21 mouse cellular contexts compared by ENCODE assay signal in genomic region chr17:71746114-71746513, GRCm38 (mm10). TPM values are rescaled to one million over a fixed set of nuclear protein-coding genes. Genes with fewer than 3 reads are reported as not detected.
DNase-seq lines count a peak whose midpoint lies in the region; ATAC-seq and TF ChIP-seq lines count a peak whose summit lies in the region.
"Had no signal": no experiment of that assay in that cellular context is flagged by ENCODE, and none has a peak within 500 bp of the region (broad histone marks: within the 10 kb centered on the region; RNA-seq: fewer than 3 reads in every experiment).

No protein-coding gene starts in this region.

- no peaks in the 10 kb centered on the region for H3K9me3 ChIP-seq in hindbrain, postnatal 0 days (ENCODE audit: low read length)
- H3K9me3 ChIP-seq in hindbrain, embryonic 11.5 days (ENCODE audit: control insufficient read depth, low read length): no peaks in the 10 kb centered on the region
- no peaks in the 10 kb centered on the region for H3K9me3 ChIP-seq in neural tube, embryonic 13.5 days
- H3K9me3 ChIP-seq: forebrain, embryonic 12.5 days; limb, embryonic 15.5 days; midbrain, embryonic 13.5 days had no signal

- H3K27ac ChIP-seq in hindbrain, postnatal 0 days: no peak overlapping the region
- no peak overlapping the region for H3K27ac ChIP-seq in hindbrain, embryonic 11.5 days (ENCODE audit: low read depth, low read length)
- peak overlapping the region; percentile 6; the same call in 1 of the 2 replicates for H3K27ac ChIP-seq in neural tube, embryonic 13.5 days (replicated peaks)
- H3K27ac ChIP-seq: heart, adult 2 months; kidney, postnatal 0 days; limb, embryonic 15.5 days; midbrain, embryonic 13.5 days; stomach, postnatal 0 days had no signal

- H3K4me1 ChIP-seq in hindbrain, postnatal 0 days (ENCODE audit: insufficient read depth, low read length): peaks cover 13% of the 10 kb centered on the region; the same call in 1 of the 2 replicates
- no peaks in the 10 kb centered on the region for H3K4me1 ChIP-seq in hindbrain, embryonic 11.5 days (replicated peaks; ENCODE audit: control insufficient read depth, insufficient read depth, low read length)
- peaks cover 22% of the 10 kb centered on the region for H3K4me1 ChIP-seq in neural tube, embryonic 13.5 days (replicated peaks)
- H3K4me1 ChIP-seq: limb, embryonic 15.5 days; midbrain, embryonic 13.5 days had no signal

- peak; percentile 38 for DNase-seq in hindbrain, postnatal 0 days (ENCODE audit: low spot score)
- DNase-seq in hindbrain, embryonic 11.5 days (ENCODE audit: low spot score): no peak
- peak; percentile 35 for DNase-seq in cerebellum, adult 11 months
- peak; percentile 33 for DNase-seq in cerebellum, adult 8-10 months
- DNase-seq in testis, postnatal 14 days (ENCODE audit: low spot score): no peak
- DNase-seq: gastrocnemius, postnatal 14 days; heart, adult 2 months; kidney, adult 11 months; right cerebral cortex, adult 18-20 months; thymus, postnatal 14 days had no signal

- ATAC-seq in hindbrain, postnatal 0 days: peak; percentile 57; the same call in 1 of the 2 replicates
- ATAC-seq in hindbrain, embryonic 11.5 days (ENCODE audit: low FRiP score): no peak
- peak; percentile 53; the same call in 1 of the 2 replicates for ATAC-seq in neural tube, embryonic 13.5 days (ENCODE audit: low read depth)
- no peak for ATAC-seq in erythroblast, adult 5-6 weeks (replicated peaks; ENCODE audit: low FRiP score, poor library complexity, severe bottlenecking)
- ATAC-seq: lung, postnatal 0 days; midbrain, embryonic 13.5 days had no signal

- no peaks in the 10 kb centered on the region for H3K27me3 ChIP-seq in hindbrain, postnatal 0 days (ENCODE audit: insufficient read depth, low read length)
- H3K27me3 ChIP-seq in hindbrain, embryonic 11.5 days (ENCODE audit: control insufficient read depth, insufficient read depth, low read length): no peaks in the 10 kb centered on the region
- H3K27me3 ChIP-seq in neural tube, embryonic 13.5 days: no peaks in the 10 kb centered on the region
- H3K27me3 ChIP-seq: forebrain, embryonic 12.5 days; limb, embryonic 15.5 days; midbrain, embryonic 13.5 days had no signal

- no peak overlapping the region for H3K4me2 ChIP-seq in hindbrain, postnatal 0 days (ENCODE audit: low read depth, low read length)
- no peak overlapping the region for H3K4me2 ChIP-seq in hindbrain, embryonic 11.5 days (replicated peaks; ENCODE audit: low read depth, low read length)
- H3K4me2 ChIP-seq in neural tube, embryonic 13.5 days: no peak overlapping the region
- H3K4me2 ChIP-seq: forebrain, embryonic 12.5 days; limb, embryonic 15.5 days; midbrain, embryonic 13.5 days had no signal

- no peak overlapping the region for H3K9ac ChIP-seq in hindbrain, postnatal 0 days (replicated peaks; ENCODE audit: low read length)
- no peak overlapping the region for H3K9ac ChIP-seq in hindbrain, embryonic 11.5 days (ENCODE audit: low read depth, low read length)
- H3K9ac ChIP-seq in neural tube, embryonic 13.5 days: no peak overlapping the region
- H3K9ac ChIP-seq: forebrain, embryonic 12.5 days; limb, embryonic 15.5 days; midbrain, embryonic 13.5 days had no signal

- WGBS in hindbrain, postnatal 0 days: 49% methylated on average over 9 of the region's 9 CpGs
- WGBS in hindbrain, embryonic 11.5 days: 83% methylated on average over 9 of the region's 9 CpGs
- 42% methylated on average over 9 of the region's 9 CpGs for WGBS in neural tube, embryonic 13.5 days

- no peak overlapping the region for H3K4me3 ChIP-seq in hindbrain, postnatal 0 days (ENCODE audit: low read length)
- H3K4me3 ChIP-seq in hindbrain, embryonic 11.5 days (ENCODE audit: low read depth, low read length): no peak overlapping the region
- no peak overlapping the region for H3K4me3 ChIP-seq in neural tube, embryonic 13.5 days
- H3K4me3 ChIP-seq: forebrain, embryonic 12.5 days; heart, adult 2 months; limb, embryonic 15.5 days; midbrain, embryonic 13.5 days had no signal

- no peak for TF ChIP-seq CTCF in hindbrain, postnatal 0 days (IDR thresholded peaks at IDR 0.05; ENCODE audit: low read depth)

- no peaks in the 10 kb centered on the region for H3K36me3 ChIP-seq in hindbrain, postnatal 0 days (ENCODE audit: insufficient read depth, low read length)
- H3K36me3 ChIP-seq in hindbrain, embryonic 11.5 days (ENCODE audit: control insufficient read depth, insufficient read depth, low read length): no peaks in the 10 kb centered on the region
- no peaks in the 10 kb centered on the region for H3K36me3 ChIP-seq in neural tube, embryonic 13.5 days
- H3K36me3 ChIP-seq: forebrain, embryonic 12.5 days; limb, embryonic 15.5 days; midbrain, embryonic 13.5 days had no signal

RNA-seq across cellular contexts. Expression of gene Pcare, which starts 6.6 kb away (rescaled TPM):
- not detected in 2 replicates for total RNA-seq in hindbrain, postnatal 0 days (2014; rRNA removed)
- not detected in 2 replicates for polyA plus RNA-seq in hindbrain, postnatal 0 days (2015; fragmentation: Nextera tagmentation; extraction: Ambion mirVana)
- polyA plus RNA-seq in hindbrain, embryonic 11.5 days (2014; fragmentation: Nextera tagmentation; extraction: Ambion mirVana): not detected in 2 replicates
- polyA plus RNA-seq in neural tube, embryonic 13.5 days (2015; fragmentation: Nextera tagmentation; extraction: Ambion mirVana): not detected in 2 replicates
- not detected in 2 replicates for total RNA-seq in erythroblast, adult 5-6 weeks (2015; ENCODE audit: low replicate concordance)
- 0.14 TPM in 1 of 2 replicates, not detected in the other for total RNA-seq in erythroblast, adult 5-6 weeks (2017; ENCODE audit: low replicate concordance)
- total RNA-seq: adrenal gland, adult 18-20 months; adrenal gland, postnatal 4 days; gastrocnemius, postnatal 14 days had no signal
- polyA plus RNA-seq: C2C12; forebrain, embryonic 12.5 days; kidney, postnatal 0 days; limb, embryonic 15.5 days; lung, postnatal 0 days; midbrain, embryonic 13.5 days; stomach, postnatal 0 days had no signal

RNA-seq across cellular contexts. Expression of gene Clip4, which starts 22.2 kb away (rescaled TPM):
- 10.1 and 12.5 TPM in 2 replicates for total RNA-seq in hindbrain, postnatal 0 days (2014; rRNA removed)
- polyA plus RNA-seq in hindbrain, postnatal 0 days (2015; fragmentation: Nextera tagmentation; extraction: Ambion mirVana): 15.8 and 18.9 TPM in 2 replicates
- polyA plus RNA-seq in hindbrain, embryonic 11.5 days (2014; fragmentation: Nextera tagmentation; extraction: Ambion mirVana): 5.6 and 6.3 TPM in 2 replicates
- polyA plus RNA-seq in neural tube, embryonic 13.5 days (2015; fragmentation: Nextera tagmentation; extraction: Ambion mirVana): 9.5 and 11.3 TPM in 2 replicates
- not detected in 2 replicates for total RNA-seq in erythroblast, adult 5-6 weeks (2015; ENCODE audit: low replicate concordance)
- total RNA-seq in erythroblast, adult 5-6 weeks (2017; ENCODE audit: low replicate concordance): not detected in 2 replicates

Comparison
In these comparisons a context has a peak if more than half of its experiments do, and no peak if none do; other contexts are left out.
1. ATAC-seq: peak in hindbrain, postnatal 0 days (single experiment) and neural tube, embryonic 13.5 days (single experiment); none in hindbrain, embryonic 11.5 days (single experiment) and erythroblast, adult 5-6 weeks (single experiment).
2. DNase-seq: peak in hindbrain, postnatal 0 days (single experiment), cerebellum, adult 11 months (single experiment) and cerebellum, adult 8-10 months (single experiment); none in hindbrain, embryonic 11.5 days (single experiment) and testis, postnatal 14 days (single experiment).